Mouse (Mus musculus): ENCODE results near the gene Msh4. TPM values are rescaled to one million over a fixed set of nuclear protein-coding genes. Genes with fewer than 3 reads are reported as not detected.

Msh4 gene
- polyA plus RNA-seq, 1 experiment from 2014 or later, result 0.14 TPM

DNA sequence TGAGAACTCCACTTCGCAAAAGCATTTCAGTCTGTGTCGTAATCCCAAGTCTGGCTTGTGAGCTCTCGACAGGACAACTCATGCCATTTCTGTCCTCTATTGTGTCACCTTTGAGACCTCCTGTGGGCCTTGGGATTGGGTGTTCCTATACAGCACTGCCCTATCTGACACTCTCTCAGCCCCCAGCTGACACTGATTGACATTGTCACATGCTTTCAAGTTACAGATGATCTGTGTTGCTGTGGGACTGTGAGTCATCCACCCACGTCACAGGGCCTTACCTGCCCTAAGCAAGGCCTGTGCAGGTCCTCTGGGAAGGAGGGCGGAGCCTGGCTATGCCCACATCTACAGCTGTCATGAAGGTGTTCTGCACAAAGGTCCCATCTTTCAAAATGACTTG is 26.5 kb upstream of the Msh4 start:
- H3K4me3 ChIP-seq, result no peak overlapping the region
- H3K4me1 ChIP-seq, result no peaks in the 10 kb centered on the region
- no peak for ATAC-seq (ENCODE audit: low FRiP score, low read depth)
- no peak overlapping the region for H3K4me2 ChIP-seq (replicated peaks)
- 96% methylated on average over 5 of the region's 5 CpGs for WGBS
- H3K9me3 ChIP-seq, result no peaks in the 10 kb centered on the region
- H3K9ac ChIP-seq (replicated peaks), result no peak overlapping the region
- peaks cover 61% of the 10 kb centered on the region for H3K36me3 ChIP-seq
- H3K27ac ChIP-seq (replicated peaks), result no peak overlapping the region
- H3K27me3 ChIP-seq, result no peaks in the 10 kb centered on the region

DNA sequence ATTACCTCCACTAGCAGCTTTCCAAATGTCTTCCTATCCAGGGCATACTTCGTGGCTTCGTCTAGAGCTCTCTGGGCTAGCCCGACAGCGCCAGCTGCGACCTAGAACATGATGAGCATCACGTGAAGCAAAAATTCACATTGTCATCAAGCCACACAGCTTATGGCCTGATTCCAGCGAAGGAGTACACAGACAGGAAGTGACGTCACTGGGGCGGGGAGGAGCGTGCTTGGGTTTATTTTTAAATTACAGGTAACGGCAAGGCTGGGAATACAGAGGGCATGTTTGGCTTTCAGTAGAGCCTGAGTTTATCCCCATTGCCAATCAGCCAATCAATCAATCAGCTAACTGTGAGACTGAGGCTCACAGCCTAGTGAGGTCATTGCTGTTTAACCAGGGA is 23.6 kb upstream of the Msh4 start:
- peaks cover 56% of the 10 kb centered on the region for H3K36me3 ChIP-seq
- 95% methylated on average over 11 of the region's 11 CpGs for WGBS

DNA sequence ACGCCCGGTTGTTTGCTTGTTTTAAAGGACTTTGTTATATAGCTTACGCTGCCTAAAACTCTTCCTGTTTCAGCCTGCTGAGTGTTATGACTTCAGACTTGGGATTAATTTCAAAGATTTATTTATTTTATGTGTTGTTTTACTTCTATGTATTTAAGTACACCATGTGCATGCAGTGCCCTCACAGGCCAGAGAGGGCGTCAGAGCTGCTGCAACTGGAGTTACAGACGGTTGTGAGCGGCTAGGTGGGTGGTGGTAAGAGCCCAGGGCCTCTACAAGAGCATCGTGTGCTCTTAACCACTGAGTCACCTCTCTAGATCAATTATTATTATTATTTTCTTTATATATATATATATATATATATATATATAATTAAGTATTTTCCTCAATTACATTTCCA is 20.4 kb upstream of the Msh4 start:
- Histone ChIP-seq H3K27me3 (no peaks in the 10 kb centered on the region), H3K4me3 (no peak overlapping the region), H3K36me3 (peaks cover 57% of the 10 kb centered on the region), H3K4me2 (replicated peaks) (no peak overlapping the region), H3K27ac (replicated peaks) (no peak overlapping the region), H3K9me3 (no peaks in the 10 kb centered on the region), H3K4me1 (no peaks in the 10 kb centered on the region), H3K9ac (replicated peaks) (no peak overlapping the region)
- WGBS, result 94% methylated on average over 7 of the region's 7 CpGs
- ATAC-seq (ENCODE audit: low FRiP score, low read depth), result no peak

More for the DNA sequence above, 23.6 kb upstream of the Msh4 start:
- Histone ChIP-seq H3K9ac (replicated peaks) (no peak overlapping the region), H3K9me3 (no peaks in the 10 kb centered on the region), H3K4me2 (replicated peaks) (no peak overlapping the region), H3K27me3 (no peaks in the 10 kb centered on the region), H3K27ac (replicated peaks) (no peak overlapping the region), H3K4me1 (no peaks in the 10 kb centered on the region), H3K4me3 (no peak overlapping the region)
- no peak for ATAC-seq (ENCODE audit: low FRiP score, low read depth)

DNA sequence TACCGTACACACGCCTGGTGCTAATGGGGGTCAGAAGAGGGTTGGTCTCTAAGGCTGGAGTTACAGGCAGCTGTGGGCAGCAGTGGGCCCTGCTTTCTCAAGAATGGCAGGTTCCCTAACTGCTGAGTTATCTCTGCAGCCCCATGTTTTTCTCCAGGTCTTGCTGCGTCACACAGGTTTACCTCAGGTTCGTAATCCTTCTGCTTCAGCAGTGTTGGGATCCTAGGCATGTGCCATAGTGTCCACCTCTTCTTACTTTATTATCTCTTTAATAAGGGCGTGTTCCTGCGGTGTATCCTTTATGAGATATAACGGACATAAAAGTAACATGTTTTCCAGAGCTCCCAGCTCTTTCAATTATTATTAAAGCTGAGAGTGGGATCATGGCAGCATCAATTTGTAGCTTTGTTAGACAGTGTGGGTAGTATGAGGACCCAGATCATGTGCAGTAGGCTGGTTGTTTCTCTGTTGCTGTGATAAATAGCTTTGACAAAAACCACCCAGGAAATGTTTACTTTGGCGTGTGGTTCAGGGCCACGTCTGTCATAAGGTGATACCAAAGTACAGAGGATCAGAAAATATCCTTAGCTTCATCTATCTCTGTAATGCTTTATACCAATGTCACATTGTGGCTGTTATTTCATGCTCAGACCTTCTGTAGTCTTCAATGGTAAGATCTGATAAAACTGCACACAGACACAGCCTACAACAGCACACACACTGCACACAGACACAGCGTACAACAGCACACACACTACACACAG is 15.4 kb upstream of the Msh4 start:
- H3K4me3 ChIP-seq, result no peak overlapping the region
- H3K4me2 ChIP-seq (replicated peaks), result no peak overlapping the region
- WGBS, result 95% methylated on average over 10 of the region's 10 CpGs
- no peak overlapping the region for H3K27ac ChIP-seq (replicated peaks)
- no peaks in the 10 kb centered on the region for H3K27me3 ChIP-seq
- H3K9ac ChIP-seq (replicated peaks), result no peak overlapping the region
- H3K9me3 ChIP-seq, result no peaks in the 10 kb centered on the region
- peaks cover 32% of the 10 kb centered on the region for H3K36me3 ChIP-seq
- no peak for ATAC-seq (ENCODE audit: low FRiP score, low read depth)
- no peaks in the 10 kb centered on the region for H3K4me1 ChIP-seq

DNA sequence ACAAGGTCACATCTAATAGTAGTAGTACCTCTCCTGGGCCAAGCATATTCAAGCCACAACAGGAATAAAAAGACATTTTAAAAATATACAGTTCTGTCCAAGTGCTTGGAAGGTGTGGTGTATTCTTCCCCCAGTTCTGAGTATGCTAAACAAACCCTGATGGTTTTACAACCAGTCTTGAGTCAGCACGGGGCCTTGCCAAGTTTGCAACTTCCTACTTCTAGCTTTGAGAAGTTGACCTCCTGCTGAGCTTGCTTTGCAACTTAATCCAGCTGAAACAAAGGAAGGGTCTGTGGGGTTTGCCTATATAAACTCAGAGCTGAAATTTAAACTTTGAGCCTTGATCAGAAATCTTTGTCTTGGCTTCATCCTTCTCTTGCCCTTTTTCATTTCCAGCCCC is 11.3 kb upstream of the Msh4 start:
- 5% methylated on average over 1 of the region's 1 CpGs for WGBS
- ATAC-seq (ENCODE audit: low FRiP score, low read depth), result no peak

DNA sequence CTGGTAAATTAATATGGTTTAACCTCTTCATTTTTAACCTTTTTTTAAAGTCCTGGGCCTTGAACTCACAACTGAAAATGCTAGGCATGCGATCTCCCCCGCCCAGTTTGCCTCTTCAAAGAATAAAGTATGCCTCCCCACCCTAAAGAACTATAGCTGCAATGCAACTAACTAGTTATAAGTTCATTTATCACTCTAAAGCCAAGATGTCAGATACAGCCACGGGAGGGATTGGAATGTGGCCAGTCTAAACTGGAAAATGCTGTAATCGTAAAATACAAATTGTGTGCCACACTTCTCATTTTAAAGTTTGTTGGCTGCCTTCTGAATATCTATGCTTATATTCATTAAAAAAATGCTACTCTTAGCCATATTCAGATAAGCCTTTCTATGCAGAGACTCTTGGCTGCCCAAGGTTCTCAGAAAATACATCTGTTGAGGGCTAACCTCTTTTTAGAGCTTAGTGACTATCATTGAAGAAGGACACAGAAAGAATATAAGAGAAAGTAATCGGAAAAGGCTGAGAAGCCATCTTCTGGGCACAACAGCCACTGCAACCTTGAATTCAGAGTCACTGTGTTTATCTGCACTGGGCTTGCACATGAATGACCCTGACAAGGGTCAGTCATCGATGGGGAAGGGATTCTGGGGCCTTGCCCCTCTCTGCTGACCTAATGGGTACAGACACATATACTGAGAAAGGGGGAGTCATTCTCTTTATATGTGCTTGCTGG is 7.7 kb upstream of the Msh4 start:
- no peaks in the 10 kb centered on the region for H3K9me3 ChIP-seq
- peaks cover 27% of the 10 kb centered on the region for H3K36me3 ChIP-seq
- peak overlapping the region; percentile 82 for H3K4me3 ChIP-seq
- peak overlapping the region; percentile 91 for H3K27ac ChIP-seq (replicated peaks)
- no peaks in the 10 kb centered on the region for H3K27me3 ChIP-seq
- ATAC-seq (ENCODE audit: low FRiP score, low read depth), result no peak
- peak overlapping the region; percentile 90 for H3K9ac ChIP-seq (replicated peaks)
- peaks cover 36% of the 10 kb centered on the region for H3K4me1 ChIP-seq
- 67% methylated on average over 6 of the region's 6 CpGs for WGBS
- H3K4me2 ChIP-seq (replicated peaks), result peak overlapping the region; percentile 80

More for the DNA sequence above, 11.3 kb upstream of the Msh4 start:
- no peak overlapping the region for H3K4me2 ChIP-seq (replicated peaks)
- 0 out of 2 replicates have a peak, but pooled peaks cover 11% of the 10 kb centered on the region for H3K36me3 ChIP-seq
- 0 out of 2 replicates have a peak, but pooled peaks cover 4% of the 10 kb centered on the region for H3K4me1 ChIP-seq
- H3K27ac ChIP-seq (replicated peaks), result no peak overlapping the region
- H3K9me3 ChIP-seq, result no peaks in the 10 kb centered on the region
- H3K9ac ChIP-seq (replicated peaks), result no peak overlapping the region
- no peaks in the 10 kb centered on the region for H3K27me3 ChIP-seq
- no peak overlapping the region for H3K4me3 ChIP-seq

DNA sequence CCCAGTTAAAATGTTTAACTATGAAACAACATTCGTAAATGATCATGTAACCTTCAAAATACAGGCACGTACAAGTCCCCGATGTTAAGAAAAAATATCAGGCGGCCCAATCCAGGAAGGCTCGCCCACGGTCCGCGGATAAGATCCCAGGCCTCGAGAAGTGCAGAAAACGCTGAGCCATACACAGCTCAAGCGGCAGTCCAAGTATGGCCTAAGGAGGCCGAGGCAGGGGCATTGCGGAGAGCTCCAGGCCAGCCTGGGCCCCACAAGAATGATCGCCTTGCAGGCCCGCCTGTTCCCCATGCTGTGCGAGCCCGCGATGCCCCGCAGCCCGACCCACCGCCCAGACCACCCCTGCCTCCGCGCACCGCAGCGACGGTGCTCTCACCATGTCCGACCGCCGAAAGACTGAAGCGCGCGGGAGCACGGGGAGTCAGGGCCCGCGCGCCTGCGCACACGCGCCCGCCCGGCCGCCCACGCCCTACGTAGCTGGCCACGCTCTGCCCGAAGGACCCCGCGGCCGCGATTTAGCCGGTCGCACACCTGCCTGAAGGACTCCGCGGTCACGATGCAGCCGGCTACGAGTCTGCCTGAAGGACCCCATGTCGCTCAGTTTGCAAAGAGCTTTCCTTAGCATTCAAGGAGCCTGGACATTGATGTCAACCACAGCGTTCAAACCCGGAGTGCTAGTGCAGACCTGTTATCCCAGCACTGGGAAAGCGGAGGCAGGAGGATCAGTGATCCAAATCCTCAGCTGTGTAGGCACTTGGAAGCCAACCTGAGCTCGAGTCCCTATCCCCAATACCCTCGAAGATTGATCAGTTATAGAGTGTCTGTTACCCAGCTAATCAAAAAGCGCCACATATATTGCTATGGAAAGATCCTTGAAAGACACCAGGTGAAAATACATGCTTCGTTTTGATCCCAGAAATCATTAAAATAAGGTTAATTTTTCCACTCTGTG is 6.9 kb upstream of the Msh4 start, which contains the start of gene Rabggtb:
Gene Rabggtb (minus strand): TSS at position 464 of the 964 bp plus-strand sequence.
- no peaks in the 10 kb centered on the region for H3K9me3 ChIP-seq
- peaks cover 44% of the 10 kb centered on the region for H3K4me1 ChIP-seq
- WGBS, result under 1% methylated on average over 65 of the region's 65 CpGs
- no peaks in the 10 kb centered on the region for H3K27me3 ChIP-seq
- peak within 1 kb of the TSS; percentile 91 for H3K27ac ChIP-seq (replicated peaks)
- peak; percentile 97 for ATAC-seq (ENCODE audit: low FRiP score, low read depth)
- peak within 1 kb of the TSS; percentile 90 for H3K9ac ChIP-seq (replicated peaks)
- H3K36me3 ChIP-seq, result peaks cover 36% of the 10 kb centered on the region
- peak within 1 kb of the TSS; percentile 82 for H3K4me3 ChIP-seq
- peak within 1 kb of the TSS; percentile 80 for H3K4me2 ChIP-seq (replicated peaks)

DNA sequence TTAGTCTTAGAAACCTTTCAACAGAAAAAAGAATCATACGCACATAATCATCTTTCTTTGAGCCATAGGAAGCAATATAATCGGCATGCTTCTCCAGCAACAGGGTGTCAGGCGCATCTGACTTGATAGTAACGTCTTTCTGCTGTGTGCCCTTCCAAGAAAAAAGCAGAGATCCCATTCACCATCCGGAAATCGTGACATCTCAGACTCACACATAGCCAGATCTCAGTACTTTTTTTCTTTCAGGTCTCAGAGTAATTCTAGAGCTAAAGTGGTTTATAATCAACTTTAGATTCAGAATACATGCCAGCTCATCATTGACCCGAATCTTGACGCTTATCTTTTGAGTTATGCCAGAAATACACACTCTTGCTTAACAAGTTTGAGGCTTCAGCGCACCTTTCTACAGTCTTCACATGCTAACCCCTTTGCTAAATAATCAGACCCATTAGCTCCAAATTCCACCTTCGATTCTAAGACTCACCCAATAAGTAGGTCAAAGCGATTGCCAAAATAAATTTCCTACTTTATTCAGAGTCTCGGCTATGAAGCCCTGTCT is 6.0 kb upstream of the Msh4 start:
- H3K4me2 ChIP-seq (replicated peaks), result peak overlapping the region; percentile 80
- peak overlapping the region; percentile 90 for H3K9ac ChIP-seq (replicated peaks)
- H3K36me3 ChIP-seq, result peaks cover 43% of the 10 kb centered on the region
- 4% methylated on average over 12 of the region's 12 CpGs for WGBS
- no peaks in the 10 kb centered on the region for H3K9me3 ChIP-seq
- no peak for ATAC-seq (ENCODE audit: low FRiP score, low read depth)
- peaks cover 44% of the 10 kb centered on the region for H3K4me1 ChIP-seq
- H3K27me3 ChIP-seq, result no peaks in the 10 kb centered on the region
- peak overlapping the region; percentile 82 for H3K4me3 ChIP-seq
- H3K27ac ChIP-seq (replicated peaks), result peak overlapping the region; percentile 91

DNA sequence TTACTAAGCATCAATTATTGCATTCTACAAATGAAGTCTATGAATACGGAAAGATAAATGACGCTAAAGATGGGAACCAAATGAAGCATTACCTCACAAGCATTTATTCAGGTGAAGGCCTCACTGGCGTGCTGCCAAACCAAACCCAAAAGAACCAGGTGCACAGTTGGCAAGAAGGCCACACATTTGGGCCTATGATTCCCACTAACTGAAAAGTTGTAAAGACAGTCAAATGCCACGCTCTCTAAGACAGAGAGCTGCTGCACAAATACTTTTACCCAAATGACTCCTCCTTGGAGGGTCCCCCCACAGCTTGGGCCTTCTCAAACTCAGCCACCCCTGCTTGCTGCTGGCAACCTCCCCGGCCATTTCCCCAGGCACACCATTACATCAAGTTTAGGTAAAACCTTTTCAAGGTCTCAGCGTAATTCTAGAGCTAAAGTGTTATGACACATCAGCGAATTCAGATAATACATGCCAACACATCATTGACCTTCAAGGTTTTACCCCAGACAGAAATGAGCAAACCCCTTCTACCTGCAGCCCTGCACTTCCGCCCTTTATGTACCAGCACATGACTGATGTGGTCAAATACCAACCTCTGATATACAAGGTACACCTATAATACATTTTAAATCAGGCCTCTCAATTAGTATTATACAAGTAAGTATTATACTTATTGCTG is 5.4 kb upstream of the Msh4 start:
- 52% methylated on average over 8 of the region's 8 CpGs for WGBS
- Histone ChIP-seq H3K4me3 (peak overlapping the region; percentile 82), H3K27me3 (no peaks in the 10 kb centered on the region), H3K4me1 (peaks cover 44% of the 10 kb centered on the region), H3K9me3 (no peaks in the 10 kb centered on the region), H3K9ac (replicated peaks) (peak overlapping the region; percentile 90), H3K36me3 (peaks cover 50% of the 10 kb centered on the region), H3K4me2 (replicated peaks) (peak overlapping the region; percentile 80), H3K27ac (replicated peaks) (no peak overlapping the region)
- no peak for ATAC-seq (ENCODE audit: low FRiP score, low read depth)

DNA sequence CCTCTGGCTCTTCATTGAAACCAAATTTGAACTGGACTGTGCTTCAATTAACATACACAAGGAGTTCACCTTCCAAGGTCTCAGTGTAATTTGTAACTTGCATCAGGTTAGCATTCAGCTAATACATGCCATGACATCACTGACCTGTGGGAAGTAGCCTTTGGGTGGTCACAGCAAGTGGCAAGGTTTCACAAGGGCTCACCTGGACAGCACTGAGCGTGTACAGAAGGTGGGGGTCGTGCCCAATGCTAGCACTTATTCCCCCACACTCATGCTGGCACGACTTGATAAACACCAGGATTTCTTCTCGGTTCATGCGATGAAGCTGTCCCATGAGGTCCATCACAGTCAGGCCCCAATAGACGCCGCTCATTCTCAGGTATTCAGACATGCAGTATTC is 4.6 kb upstream of the Msh4 start:
- Histone ChIP-seq H3K27ac (replicated peaks) (no peak overlapping the region), H3K4me2 (replicated peaks) (peak overlapping the region; percentile 80), H3K9ac (replicated peaks) (0 out of 2 replicates have a peak overlapping the region, but pooled peaks have one; percentile 7), H3K36me3 (peaks cover 58% of the 10 kb centered on the region), H3K4me3 (no peak overlapping the region), H3K27me3 (no peaks in the 10 kb centered on the region), H3K4me1 (peaks cover 44% of the 10 kb centered on the region), H3K9me3 (no peaks in the 10 kb centered on the region)
- 77% methylated on average over 7 of the region's 7 CpGs for WGBS
- no peak for ATAC-seq (ENCODE audit: low FRiP score, low read depth)

DNA sequence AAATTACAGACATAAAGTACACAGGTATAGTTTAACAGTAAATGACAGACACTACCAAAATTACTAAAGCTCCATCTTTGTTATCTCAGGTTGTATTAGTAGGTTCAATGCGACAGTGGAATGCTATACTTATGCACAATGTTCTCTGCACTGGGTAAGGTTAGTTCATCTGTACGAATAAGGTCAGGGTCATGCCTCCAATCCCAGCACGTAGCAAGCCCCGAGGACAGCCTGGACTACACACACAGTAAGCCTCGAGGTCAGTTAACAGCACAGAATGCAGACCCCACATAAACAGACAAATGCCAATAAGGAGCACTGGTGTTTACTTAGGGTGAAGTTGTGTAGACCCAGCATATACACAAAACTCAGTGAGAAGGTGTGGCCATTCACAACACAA is 3.0 kb upstream of the Msh4 start:
- Histone ChIP-seq H3K4me2 (replicated peaks) (no peak overlapping the region), H3K27me3 (no peaks in the 10 kb centered on the region), H3K4me3 (no peak overlapping the region), H3K4me1 (peaks cover 44% of the 10 kb centered on the region), H3K9ac (replicated peaks) (0 out of 2 replicates have a peak overlapping the region, but pooled peaks have one; percentile 5), H3K27ac (replicated peaks) (no peak overlapping the region), H3K36me3 (peaks cover 74% of the 10 kb centered on the region), H3K9me3 (no peaks in the 10 kb centered on the region)
- no peak for ATAC-seq (ENCODE audit: low FRiP score, low read depth)
- WGBS, result 76% methylated on average over 5 of the region's 5 CpGs
